Mouse (Mus musculus) heart, adult 18-20 months (tissue): ENCODE data around the gene Otud7b. TPM values are rescaled to one million over a fixed set of nuclear protein-coding genes. Genes with fewer than 3 reads are reported as not detected.
"Not testable (repeated sequence)": the region's sequence is repeated elsewhere in the genome, so short reads cannot be mapped to it uniquely, and the experiment has no call there.

Experiments
- DNase-seq, 2 experiments: peaks; one replicate each; pipeline ENCODE4 v3.0.0; 2021 to 2022; ENCODE audit warnings: mixed read lengths in 1 of 2
- total RNA-seq, 2 experiments: library from RNA; stranded (reverse); gene quantifications; 2 replicates each; pipeline ENCODE4 v1.2.3; 2021

Otud7b gene
- total RNA-seq, 2 experiments from 2014 or later: 50.3 to 57.4 TPM

DNA sequence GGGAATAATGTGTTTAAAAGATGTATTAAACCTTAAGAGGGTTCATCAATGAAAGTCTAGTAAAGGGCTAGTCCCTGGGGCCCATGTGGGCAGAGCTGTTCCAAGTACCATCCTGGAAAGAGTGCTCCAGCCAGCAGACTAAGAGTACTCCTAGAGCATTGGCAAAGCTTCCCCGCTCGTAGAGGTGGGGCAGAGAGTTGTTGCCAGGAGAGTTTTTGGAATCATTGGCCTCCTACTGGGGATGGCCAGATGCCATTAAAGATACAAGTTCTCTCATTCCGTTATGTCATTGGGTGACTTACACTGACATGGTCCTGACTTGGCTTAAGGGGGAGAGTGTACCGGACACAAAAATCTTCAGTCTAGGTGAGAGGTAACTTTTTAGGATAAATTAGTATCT is 75.2 kb downstream of the Otud7b start:
- DNase-seq: peak; percentile 73 to 82

DNA sequence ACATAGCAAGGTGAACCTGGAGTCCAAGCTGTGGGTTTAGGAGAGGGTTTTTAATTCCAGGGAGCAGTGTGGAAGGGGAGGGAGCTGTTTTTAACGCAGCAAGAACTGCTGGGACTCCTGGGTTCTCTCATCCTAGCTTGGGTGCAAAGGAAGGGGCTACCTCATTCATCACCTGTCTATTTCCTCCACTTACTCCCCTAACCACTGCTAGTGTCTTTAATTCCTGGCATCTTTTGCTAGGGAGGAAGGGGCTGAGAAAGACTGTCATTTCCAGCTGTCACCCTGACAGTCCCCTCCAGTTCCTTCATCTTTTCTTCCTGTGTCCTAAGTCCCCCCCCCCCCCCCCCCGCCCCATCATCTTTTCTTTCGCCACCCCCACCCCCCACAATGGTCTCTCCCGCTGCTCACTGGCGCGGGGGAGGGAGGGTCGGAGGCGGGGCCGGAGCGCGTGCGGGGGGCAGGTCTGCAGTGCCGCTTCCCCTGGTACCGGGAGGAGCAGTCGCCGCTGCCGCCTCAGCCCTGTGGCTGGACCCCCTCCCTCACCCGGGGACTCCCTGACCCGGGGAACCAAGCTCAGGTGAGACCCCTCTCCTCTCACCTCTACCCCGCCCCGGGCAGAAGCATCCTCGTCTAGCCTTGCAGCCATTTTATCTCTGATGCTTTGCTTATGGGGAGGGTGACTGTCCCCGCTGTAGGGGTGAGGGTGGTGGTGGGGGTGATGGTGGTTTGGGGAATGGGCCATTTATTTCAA is 76.6 kb downstream of the Otud7b start, which contains the start of gene Sv2a:
Gene Sv2a, plus strand, starts transcription at position 425 of the 751 bp plus-strand sequence.
- DNase-seq: peak in 1 of 2 experiments; percentile 28

GRCm38 (mm10) chr3:96181510-96182381 is 77.4 kb downstream of the Otud7b start:
- DNase-seq: no peak

GRCm38 (mm10) chr3:96182382-96182776 is 78.1 kb downstream of the Otud7b start:
- peak in 1 of 2 experiments; percentile 20 for DNase-seq

- DNase-seq: no peak
Measured at GRCm38 (mm10) chr3:96192977-96193376, 88.7 kb downstream of the Otud7b start.

- DNase-seq: no peak
Measured at GRCm38 (mm10) chr3:96194966-96195365, 90.6 kb downstream of the Otud7b start.

- no peak for DNase-seq
Measured at GRCm38 (mm10) chr3:96195616-96196313, 91.4 kb downstream of the Otud7b start.

- DNase-seq: no peak
Measured at GRCm38 (mm10) chr3:96196437-96197128, 92.3 kb downstream of the Otud7b start.

- peak; percentile 91 to 94 for DNase-seq
Measured at GRCm38 (mm10) chr3:96197129-96197749, 92.9 kb downstream of the Otud7b start.

- no peak for DNase-seq
Measured at GRCm38 (mm10) chr3:96198181-96198580, 93.9 kb downstream of the Otud7b start.

DNA sequence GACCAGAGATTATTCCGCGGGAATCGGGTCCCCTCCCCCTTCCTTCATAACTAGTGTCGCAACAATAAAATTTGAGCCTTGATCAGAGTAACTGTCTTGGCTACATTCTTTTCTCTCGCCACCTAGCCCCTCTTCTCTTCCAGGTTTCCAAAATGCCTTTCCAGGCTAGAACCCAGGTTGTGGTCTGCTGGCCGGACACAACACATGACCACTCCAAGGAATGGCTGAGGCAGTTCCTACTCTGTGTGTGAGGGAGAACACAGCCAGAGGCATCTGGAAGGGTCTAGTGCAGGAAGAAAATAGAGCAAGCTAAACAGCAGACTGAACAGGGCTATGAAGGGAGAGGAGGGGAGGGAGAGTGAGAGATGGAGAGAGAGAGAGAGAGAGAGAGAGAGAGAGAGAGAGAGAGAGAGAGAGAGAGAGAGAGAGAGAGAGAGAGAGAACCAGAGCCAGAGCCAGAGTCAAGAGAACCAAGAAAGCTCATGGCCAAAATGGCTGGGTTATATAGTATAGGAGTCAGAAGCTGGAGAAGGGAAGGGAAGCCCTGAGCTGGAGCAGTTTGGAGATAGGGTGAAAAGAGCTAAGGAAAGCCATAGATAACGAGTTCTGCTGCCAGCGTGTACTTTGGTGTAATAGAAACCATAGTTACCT is 94.4 kb downstream of the Otud7b start:
- DNase-seq: not testable (repeated sequence)

GRCm38 (mm10) chr3:96199731-96200130 is 95.4 kb downstream of the Otud7b start:
- no peak for DNase-seq

DNA sequence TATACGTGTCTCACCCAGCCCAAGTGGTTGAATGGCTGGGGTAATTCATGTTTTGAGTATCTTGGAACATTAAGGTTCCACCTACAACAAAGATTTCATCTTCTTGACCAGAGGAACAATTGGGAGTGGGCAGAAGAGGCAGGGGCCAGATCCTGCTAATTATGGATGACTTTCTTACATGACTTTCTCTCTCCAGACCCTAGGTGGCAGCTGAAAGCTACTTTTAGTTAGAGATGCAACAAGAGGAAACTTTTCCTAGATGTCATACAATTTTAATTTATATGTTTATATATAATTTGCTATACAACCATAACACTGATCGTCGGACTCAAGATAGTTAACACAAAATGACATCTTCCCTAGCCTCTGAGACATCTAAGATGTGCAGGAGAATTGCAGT is 103.5 kb downstream of the Otud7b start:
- no peak for DNase-seq

- DNase-seq: peak in 1 of 2 experiments; percentile 18
Measured at GRCm38 (mm10) chr3:96209242-96209641, 104.9 kb downstream of the Otud7b start.

Other genes with a start within 250 kb of the Otud7b start
- 10 to 100 TPM; 20.5 to 22.9 TPM for gene Prpf3, start 248.6 kb upstream of the Otud7b start, total RNA-seq
- gene Mrps21, start 233.0 kb upstream of the Otud7b start, total RNA-seq: 100 to 1,000 TPM; 323 to 346 TPM
- gene Ciart, start 222.3 kb upstream of the Otud7b start, total RNA-seq: 1 to 10 TPM; 5.9 TPM
- 1 to 10 TPM; 7.6 to 9.6 TPM for gene BC028528, start 212.5 kb upstream of the Otud7b start, total RNA-seq
- gene Aph1a, start 210.6 kb upstream of the Otud7b start, total RNA-seq: 100 to 1,000 TPM; 109 to 125 TPM
- gene Car14, start 199.8 kb upstream of the Otud7b start, total RNA-seq: 100 to 1,000 TPM; 137 to 170 TPM
- gene Anp32e, start 175.3 kb upstream of the Otud7b start, total RNA-seq: 10 to 100 TPM; 87.2 to 89.3 TPM
- gene Plekho1, start 108.5 kb upstream of the Otud7b start, total RNA-seq: 10 to 100 TPM; 64.7 to 68.2 TPM
- 10 to 100 TPM; 22.5 to 27.1 TPM for gene Vps45, start 46.1 kb upstream of the Otud7b start, total RNA-seq
- 1 to 10 TPM; 1.7 to 3.4 TPM for gene Mtmr11, start 57.5 kb downstream of the Otud7b start, total RNA-seq
- 10 to 100 TPM; 15.4 to 18.7 TPM for gene Sf3b4, start 67.8 kb downstream of the Otud7b start, total RNA-seq
- gene Sv2a, start 76.6 kb downstream of the Otud7b start, total RNA-seq: 1 to 10 TPM; 1.8 to 2.1 TPM
- gene Bola1, start 115.2 kb downstream of the Otud7b start, total RNA-seq: 10 to 100 TPM; 28.1 to 34.4 TPM
- 1 to 10 TPM; 1.8 to 1.9 TPM for gene Hist2h2ab, start 115.3 kb downstream of the Otud7b start, total RNA-seq
- gene Hist2h2ac, start 116.4 kb downstream of the Otud7b start, total RNA-seq: 10 to 100 TPM; 18.4 to 22.1 TPM
- 1 to 10 TPM; 7.9 to 8.4 TPM for gene Hist2h2be, start 116.6 kb downstream of the Otud7b start, total RNA-seq
- 1 to 10 TPM; 4.0 to 9.0 TPM for gene Hist2h3c2, start 134.6 kb downstream of the Otud7b start, total RNA-seq
- 100 to 1,000 TPM; 189 to 197 TPM for gene Hist2h2aa2, start 135.7 kb downstream of the Otud7b start, total RNA-seq
- gene Hist2h2aa1, start 141.0 kb downstream of the Otud7b start, total RNA-seq: 10 to 100 TPM in 1 of 2 experiments, 1 to 10 TPM in 1; 9.3 to 14.7 TPM
- gene Hist2h3c1, start 142.2 kb downstream of the Otud7b start, total RNA-seq: not detected
- gene Hist2h4, start 158.8 kb downstream of the Otud7b start, total RNA-seq: 10 to 100 TPM; 12.0 to 13.7 TPM
- 10 to 100 TPM; 16.8 to 21.7 TPM for gene Hist2h3b, start 164.1 kb downstream of the Otud7b start, total RNA-seq
- gene Hist2h2bb, start 165.2 kb downstream of the Otud7b start, total RNA-seq: 10 to 100 TPM; 30.7 to 37.2 TPM
- gene Fcgr1, start 189.4 kb downstream of the Otud7b start, total RNA-seq: 1 to 10 TPM in 1 of 2 experiments, under 1 TPM in 1; 0.39 to 1.1 TPM